Mouse (Mus musculus): Measurements from ENCODE around the gene Stk10.
A peak's percentile ranks its signal among the peaks of the same experiment; 100 is the strongest.
"Not testable (repeated sequence)": the region's sequence is repeated elsewhere in the genome, so short reads cannot be mapped to it uniquely, and the experiment has no call there.

Stk10 gene

GRCm38 (mm10) chr11:32600371-32600770 is 67.3 kb downstream of the Stk10 start:
- DNase-seq (ENCODE audit: low read depth, low spot score), result no peak

DNA sequence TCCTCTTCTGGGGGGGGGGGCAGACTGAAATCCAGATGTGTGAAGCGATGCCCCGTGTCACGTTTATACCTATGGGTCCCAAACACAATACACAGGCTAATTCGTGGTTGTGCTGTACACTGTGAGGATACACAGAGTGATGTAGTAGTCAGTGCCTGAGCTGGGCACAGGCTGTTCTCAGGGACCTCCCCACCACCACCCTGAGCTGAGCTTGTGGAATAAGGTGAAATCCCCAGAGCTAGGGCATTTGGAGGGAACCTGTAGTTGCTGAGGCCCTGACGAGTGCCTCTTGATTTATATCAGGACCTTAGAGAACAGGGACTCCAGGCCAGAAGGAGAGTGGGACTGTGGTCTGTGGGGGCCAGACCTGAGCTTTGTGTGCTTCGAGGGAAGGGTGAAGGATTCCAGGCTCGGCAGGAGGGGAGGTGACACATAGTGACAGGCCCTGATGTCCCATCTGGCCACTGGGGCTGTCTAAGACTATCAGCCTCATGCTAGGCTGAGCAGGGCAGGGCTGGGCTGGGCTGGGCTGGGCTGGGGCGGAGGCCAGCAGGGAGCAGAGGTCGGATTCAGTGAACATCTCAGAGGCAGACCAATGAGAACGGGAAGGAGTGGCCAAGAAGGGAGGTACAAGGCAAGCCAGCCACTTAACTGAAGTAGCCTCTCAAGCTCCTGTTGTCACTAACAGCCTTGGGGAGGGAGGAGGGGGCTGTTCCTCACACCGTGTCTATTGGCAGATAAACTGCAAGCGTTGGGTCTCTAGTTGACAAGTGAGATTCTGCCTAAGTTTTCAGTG is 68.6 kb downstream of the Stk10 start:
- DNase-seq (ENCODE audit: low read depth, low spot score), result peak; percentile 52

DNA sequence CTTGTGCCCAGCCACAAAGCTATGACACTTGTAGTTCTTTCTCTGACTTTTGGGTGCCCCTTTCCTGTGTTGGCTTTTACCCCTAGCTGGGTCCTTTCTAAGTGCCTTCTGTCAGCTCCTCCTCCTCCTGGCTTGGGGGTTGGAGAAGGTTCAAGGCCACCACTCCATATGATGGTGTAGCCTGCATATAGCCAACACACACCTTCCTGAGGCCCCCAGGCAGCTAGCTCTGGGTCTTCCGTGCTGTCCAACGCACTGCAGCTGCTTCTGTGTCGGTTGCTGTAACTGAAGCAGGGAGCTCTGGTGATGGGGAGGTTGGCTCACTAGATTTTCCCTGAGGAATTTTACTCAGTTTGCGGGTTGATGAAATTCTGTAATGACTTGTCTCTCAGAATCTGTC is 71.6 kb downstream of the Stk10 start:
- no peak for DNase-seq (ENCODE audit: low read depth, low spot score)

GRCm38 (mm10) chr11:32605131-32605860 is 72.2 kb downstream of the Stk10 start:
- peak; percentile 56 for DNase-seq (ENCODE audit: low read depth, low spot score)

GRCm38 (mm10) chr11:32605907-32606306 is 72.8 kb downstream of the Stk10 start:
- DNase-seq (ENCODE audit: low read depth, low spot score), result no peak

GRCm38 (mm10) chr11:32607319-32607718 is 74.2 kb downstream of the Stk10 start:
- DNase-seq (ENCODE audit: low read depth, low spot score), result peak; percentile 54

- no peak for DNase-seq (ENCODE audit: low read depth, low spot score)
Observed at GRCm38 (mm10) chr11:32610616-32611015, 77.5 kb downstream of the Stk10 start.

GRCm38 (mm10) chr11:32612304-32612703 is 79.2 kb downstream of the Stk10 start:
- no peak for DNase-seq (ENCODE audit: low read depth, low spot score)

DNA sequence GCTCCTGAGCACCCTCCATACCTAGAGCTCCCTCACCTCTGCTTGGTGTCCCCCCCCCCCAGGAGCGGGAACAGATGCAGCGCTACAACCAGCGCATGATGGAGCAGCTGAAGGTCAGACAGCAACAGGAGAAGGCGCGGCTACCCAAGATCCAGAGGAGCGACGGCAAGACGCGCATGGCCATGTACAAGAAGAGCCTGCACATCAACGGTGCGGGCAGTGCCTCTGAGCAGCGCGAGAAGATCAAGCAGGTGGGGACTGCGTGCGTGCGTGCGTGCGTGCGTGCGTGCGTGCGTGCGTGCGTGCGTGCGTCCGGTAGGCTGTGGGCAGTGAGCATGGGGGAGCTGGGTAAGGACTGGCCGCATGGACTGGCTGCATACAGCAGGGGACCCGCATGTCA is 81.4 kb downstream of the Stk10 start:
- DNase-seq (ENCODE audit: low read depth, low spot score), result no peak

- DNase-seq (ENCODE audit: low read depth, low spot score), result peak; percentile 37
Observed at GRCm38 (mm10) chr11:32615561-32615960, 82.5 kb downstream of the Stk10 start.

DNA sequence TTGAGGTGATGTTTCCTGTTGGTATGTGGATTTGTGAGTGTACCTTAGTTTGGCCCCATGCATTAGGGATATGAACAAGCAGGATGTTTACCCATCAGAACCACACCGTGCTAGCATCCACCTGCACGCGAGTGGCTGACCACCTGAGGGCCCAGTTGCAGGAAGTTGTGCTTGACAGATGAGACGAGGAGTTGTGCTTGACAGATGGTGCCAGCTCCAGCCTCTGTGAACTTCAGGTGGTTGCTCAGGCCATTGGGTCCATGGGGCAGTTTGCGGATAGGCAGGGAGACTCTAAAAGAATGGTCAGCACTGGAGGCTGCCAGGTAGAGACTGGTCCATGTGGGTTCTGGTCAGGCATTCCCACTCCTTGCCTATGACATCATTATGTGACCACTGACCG is 83.0 kb downstream of the Stk10 start:
- no peak for DNase-seq (ENCODE audit: low read depth, low spot score)

- DNase-seq (ENCODE audit: low read depth, low spot score), result no peak
Observed at GRCm38 (mm10) chr11:32618036-32618435, 84.9 kb downstream of the Stk10 start.

DNA sequence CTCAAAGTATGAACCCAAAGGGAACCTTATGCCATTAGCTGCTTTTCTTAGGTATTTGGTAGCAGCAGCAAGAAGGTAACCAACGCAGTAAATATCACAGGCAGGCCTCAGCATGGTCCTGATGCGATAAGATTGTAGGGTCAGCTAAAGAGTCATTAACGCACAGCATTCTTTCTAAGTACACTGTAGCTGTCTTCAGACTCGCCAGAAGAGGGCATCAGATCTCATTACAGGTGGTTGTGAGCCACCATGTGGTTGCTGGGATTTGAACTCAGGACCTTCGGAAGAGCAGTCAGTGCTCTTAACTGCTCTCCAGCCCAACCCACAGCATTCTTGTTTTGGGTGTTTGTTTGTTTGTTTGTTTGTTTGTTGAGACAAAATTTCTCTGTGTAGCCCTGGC is 85.5 kb downstream of the Stk10 start:
- not testable (repeated sequence) for DNase-seq (ENCODE audit: low read depth, low spot score)

DNA sequence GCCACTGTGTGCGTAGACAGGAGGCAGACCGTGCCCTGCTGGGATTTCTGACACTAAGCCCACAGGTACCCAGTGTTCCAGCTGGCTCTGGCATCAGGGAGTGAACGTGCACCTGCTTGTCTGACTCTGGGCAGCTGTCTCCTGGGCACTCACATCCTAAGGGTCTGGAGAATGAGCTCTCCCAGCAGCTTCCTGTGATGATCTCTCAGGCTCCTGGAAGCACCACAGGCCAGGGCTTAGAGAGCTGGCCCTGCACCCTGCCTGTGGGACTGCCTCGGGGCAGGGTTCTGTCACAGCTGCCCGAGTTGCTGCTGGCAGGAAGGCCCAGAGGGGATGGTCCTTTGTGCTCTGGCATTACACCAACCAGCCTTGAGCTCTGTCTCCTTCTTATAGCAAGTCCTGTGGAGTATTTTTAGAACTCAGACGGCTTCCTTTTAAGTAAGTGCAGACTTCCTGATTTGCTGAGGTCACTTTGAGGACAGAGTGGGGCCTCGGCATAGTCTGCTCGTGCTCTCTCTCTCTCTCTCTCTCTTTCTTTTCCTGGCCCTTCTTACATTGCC is 86.2 kb downstream of the Stk10 start:
- DNase-seq (ENCODE audit: low read depth, low spot score), result peak; percentile 77

DNA sequence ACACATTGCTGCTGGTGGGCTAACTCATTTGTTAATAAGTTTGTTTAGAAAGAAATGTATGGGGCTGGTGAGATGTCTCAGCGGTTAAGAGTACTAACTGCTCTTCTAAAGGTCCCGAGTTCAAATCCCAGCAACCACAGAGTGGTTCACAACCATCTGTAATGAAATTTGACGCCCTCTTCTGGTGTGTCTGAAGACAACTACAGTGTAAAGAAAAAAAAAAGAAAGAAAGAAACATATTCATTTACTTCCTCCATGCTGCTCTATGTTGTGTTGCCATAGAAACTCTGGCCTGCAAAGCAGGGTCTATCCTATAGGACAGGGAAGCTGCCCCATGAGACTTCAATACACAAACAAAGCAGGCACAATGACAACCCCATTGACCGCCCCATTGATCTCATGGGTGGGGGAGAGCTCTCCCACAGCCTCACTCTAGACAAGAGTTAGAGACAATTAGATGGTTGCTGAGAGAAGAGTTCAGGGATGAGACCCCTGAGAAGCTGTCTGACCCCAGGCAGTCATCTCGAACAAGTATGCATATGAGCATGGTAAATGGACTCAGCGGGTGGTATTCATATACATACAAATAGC is 86.9 kb downstream of the Stk10 start:
- DNase-seq (ENCODE audit: low read depth, low spot score), result no peak

- DNase-seq (ENCODE audit: low read depth, low spot score), result peak; percentile 98
Observed at GRCm38 (mm10) chr11:32621831-32622478, 88.8 kb downstream of the Stk10 start.

DNA sequence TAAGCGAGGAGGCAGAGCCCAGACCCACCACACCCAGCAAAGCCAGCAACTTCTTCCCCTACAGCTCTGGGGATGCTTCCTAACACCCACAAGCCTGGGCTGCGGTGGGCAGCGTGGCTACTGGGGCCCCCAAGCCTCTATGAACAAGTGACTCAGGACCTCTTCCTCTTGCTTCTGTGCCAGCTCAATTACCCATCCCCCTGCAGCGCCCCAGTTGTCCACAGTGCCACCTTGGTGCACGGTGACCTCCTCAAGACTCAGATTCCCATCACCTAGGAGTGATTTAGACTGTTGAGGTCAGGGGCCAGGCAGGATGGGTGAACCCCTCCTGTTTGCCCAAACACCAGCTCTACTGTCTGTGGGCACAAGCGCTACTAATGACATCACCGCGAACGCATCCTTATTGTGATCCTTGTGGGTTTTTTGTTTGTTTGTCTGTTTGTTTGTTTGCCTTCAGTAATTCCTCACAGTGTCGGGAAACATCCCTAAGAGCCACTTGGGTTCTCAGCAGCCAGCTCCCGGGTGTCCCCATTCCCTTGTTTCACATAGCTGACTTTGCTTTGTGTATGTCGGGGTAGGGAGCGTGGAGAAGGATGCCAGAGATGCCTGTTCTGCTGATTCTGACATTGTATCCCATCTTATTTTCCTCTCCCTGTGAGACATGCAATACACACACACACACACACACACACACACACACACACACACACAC is 89.5 kb downstream of the Stk10 start:
- no peak for DNase-seq (ENCODE audit: low read depth, low spot score)

DNA sequence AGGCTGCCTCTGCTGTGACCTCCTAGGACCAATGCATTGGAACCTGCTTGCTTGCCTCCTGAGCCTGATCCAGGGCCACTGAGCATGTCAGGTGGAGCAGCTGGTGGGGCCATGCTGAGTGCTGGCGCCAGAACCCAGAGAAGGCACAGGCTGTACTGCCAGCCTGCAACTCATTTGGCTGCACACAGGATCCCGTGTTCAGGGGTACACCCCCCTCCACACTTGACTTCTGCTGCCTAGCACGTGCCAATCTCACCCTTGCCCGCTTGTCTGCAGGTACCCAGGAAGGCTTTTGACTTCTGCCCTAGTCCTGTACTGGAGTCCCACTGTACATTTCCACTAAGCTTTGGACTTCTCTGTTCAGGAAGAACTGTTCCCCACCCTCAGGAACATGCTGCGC is 90.1 kb downstream of the Stk10 start:
- DNase-seq (ENCODE audit: low read depth, low spot score), result peak; percentile 98

DNA sequence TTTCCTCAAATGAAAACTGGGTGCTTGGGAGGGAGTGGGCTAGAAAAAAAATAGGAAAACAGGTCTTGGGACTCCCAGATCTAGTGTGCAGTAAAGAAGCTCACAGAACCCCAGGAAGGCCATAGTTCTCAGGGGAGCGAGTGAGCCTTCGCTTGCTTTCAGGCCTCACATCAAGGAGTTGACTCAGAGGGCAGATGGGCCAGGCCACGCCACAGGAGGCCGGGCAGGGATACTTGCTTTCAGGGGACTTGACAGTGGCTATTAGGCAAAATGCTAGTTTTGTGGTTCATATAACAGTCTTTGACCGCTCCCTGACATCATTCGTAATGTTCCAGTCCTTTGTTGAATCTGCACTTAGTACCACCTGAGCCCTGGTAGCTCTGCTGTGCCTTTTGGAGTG is 90.8 kb downstream of the Stk10 start:
- DNase-seq (ENCODE audit: low read depth, low spot score), result no peak

DNA sequence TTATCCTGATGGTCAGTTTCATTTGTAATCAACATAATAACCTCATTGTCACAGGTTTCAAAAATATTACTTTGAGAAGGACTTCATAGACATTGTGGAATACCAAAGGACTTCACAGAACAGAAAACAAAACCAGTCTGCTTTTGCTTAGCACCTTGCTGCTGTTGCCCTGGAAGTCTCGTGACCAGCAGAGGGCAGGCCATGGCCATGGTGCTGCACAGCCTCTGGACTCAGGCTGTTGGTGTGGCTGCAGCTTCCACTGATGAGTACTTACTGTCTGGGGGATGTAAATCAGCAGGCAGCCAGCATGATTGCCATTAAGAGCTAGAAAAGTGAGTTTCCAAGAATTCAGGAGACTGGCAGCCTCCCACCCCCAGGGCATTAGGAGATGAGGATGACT is 92.6 kb downstream of the Stk10 start:
- DNase-seq (ENCODE audit: low read depth, low spot score), result peak; percentile 76

GRCm38 (mm10) chr11:32626079-32626478 is 93.0 kb downstream of the Stk10 start:
- DNase-seq (ENCODE audit: low read depth, low spot score), result no peak

All from brain, adult 2 months (tissue).